Mouse (Mus musculus) CH12.LX (cell line): ENCODE measurements around the gene Msi2. TPM values are rescaled to one million over a fixed set of nuclear protein-coding genes. Genes with fewer than 3 reads are reported as not detected.

Experiments
- DNase-seq: peaks from one replicate; pipeline ENCODE4 v3.0.0-alpha.2; 2013; ENCODE audit errors: extremely low read depth
- H3K27ac ChIP-seq: 2 replicates; pipeline ENCODE4 v1.5.1; 2012; ENCODE audit warnings: low read depth, mild to moderate bottlenecking, control low read depth, moderate library complexity; ENCODE audit not compliant: insufficient read depth
- H3K27me3 ChIP-seq: replicated peaks from 2 replicates; pipeline ENCODE3; 2012; ENCODE audit warnings: inconsistent platforms
- H3K36me3 ChIP-seq, 2 experiments: replicated peaks in 1 of 2; 2 replicates each; pipeline versions ENCODE3 to v1.6.1; 2012; ENCODE audit warnings: inconsistent platforms in 1 of 2, low read length in 1 of 2, mild to moderate bottlenecking in 1 of 2, mixed read lengths in 1 of 2, moderate library complexity in 1 of 2; ENCODE audit not compliant: control insufficient read depth in 1 of 2, insufficient read depth in 1 of 2
- H3K4me1 ChIP-seq, 2 experiments: 2 replicates each; pipeline ENCODE4 v1.6.1; 2012; ENCODE audit warnings: inconsistent platforms in 1 of 2, moderate library complexity in 1 of 2; ENCODE audit not compliant: insufficient read depth in 2 of 2, control insufficient read depth in 1 of 2
- H3K4me2 ChIP-seq: 2 replicates; pipeline ENCODE4 v1.6.1; 2012; ENCODE audit warnings: low read depth, mild to moderate bottlenecking, control low read depth; ENCODE audit not compliant: poor library complexity, insufficient read depth, severe bottlenecking
- H3K4me3 ChIP-seq, 3 experiments: fragments of 150-350 bp in 1 of 3; sonication (generic) in 1 of 3; replicated peaks in 1 of 3; 2 replicates each; pipeline versions ENCODE3 to v1.5.1; 2011 to 2012; ENCODE audit warnings: low read depth in 2 of 3, low read length in 2 of 3, mild to moderate bottlenecking in 2 of 3, moderate library complexity in 2 of 3, control low read depth in 1 of 3, improper control_type of control experiment in 1 of 3, inconsistent platforms in 1 of 3, mixed read lengths in 1 of 3; ENCODE audit not compliant: poor library complexity in 1 of 3
- H3K79me2 ChIP-seq: replicated peaks from 2 replicates; pipeline ENCODE4 v1.6.1; 2012; ENCODE audit warnings: mild to moderate bottlenecking, moderate library complexity; ENCODE audit not compliant: control insufficient read depth, poor library complexity, insufficient read depth, severe bottlenecking; ENCODE audit errors: extremely low read depth
- H3K9ac ChIP-seq: 2 replicates; pipeline ENCODE4 v1.6.1; 2012; ENCODE audit warnings: low read depth, mild to moderate bottlenecking, control low read depth, moderate library complexity; ENCODE audit not compliant: insufficient read depth
- H3K9me3 ChIP-seq: replicated peaks from 2 replicates; pipeline ENCODE3; 2012; ENCODE audit warnings: low read length, inconsistent platforms, mixed read lengths
- BHLHE40 ChIP-seq: IDR thresholded peaks from 2 replicates; pipeline ENCODE4 v1.6.1; 2011; ENCODE audit warnings: mild to moderate bottlenecking, low read depth, low read length, improper control_type of control experiment
- CHD2 ChIP-seq: IDR thresholded peaks from 2 replicates; pipeline ENCODE4 v1.6.1; 2011; ENCODE audit warnings: low read length, improper control_type of control experiment
- CTCF ChIP-seq, 2 experiments: IDR thresholded peaks in 1 of 2; conservative IDR thresholded peaks in 1 of 2; 2 replicates each; pipeline ENCODE4 v1.5.1; 2011 to 2012; ENCODE audit warnings: low read depth in 2 of 2, low read length in 2 of 2, improper control_type of control experiment in 1 of 2, inconsistent platforms in 1 of 2, mild to moderate bottlenecking in 1 of 2, moderate library complexity in 1 of 2
- E2F4 ChIP-seq: IDR thresholded peaks from 2 replicates; pipeline ENCODE4 v1.6.1; 2011; ENCODE audit warnings: low read depth, low read length, improper control_type of control experiment; ENCODE audit not compliant: insufficient replicate concordance
- ELF1 ChIP-seq: IDR thresholded peaks from 2 replicates; pipeline ENCODE4 v1.6.1; 2014; ENCODE audit warnings: low read depth, mild to moderate bottlenecking, inconsistent platforms, low read length, improper control_type of control experiment
- EP300 ChIP-seq: IDR thresholded peaks from 2 replicates; pipeline ENCODE4 v1.6.1; 2011; ENCODE audit warnings: low read length, improper control_type of control experiment
- ETS1 ChIP-seq: conservative IDR thresholded peaks from 2 replicates; pipeline ENCODE4 v1.6.1; 2012; ENCODE audit warnings: low read depth, mild to moderate bottlenecking, inconsistent platforms, low read length, improper control_type of control experiment, moderate library complexity
- HCFC1 ChIP-seq: IDR thresholded peaks from 2 replicates; pipeline ENCODE4 v1.6.1; 2012; ENCODE audit warnings: low read depth, mild to moderate bottlenecking, inconsistent platforms, low read length, improper control_type of control experiment
- JUN ChIP-seq: IDR thresholded peaks from 2 replicates; pipeline ENCODE4 v1.6.1; 2011; ENCODE audit warnings: low read depth, mild to moderate bottlenecking, low read length, improper control_type of control experiment, moderate library complexity; ENCODE audit not compliant: insufficient read depth
- JUND ChIP-seq: conservative IDR thresholded peaks from 2 replicates; pipeline ENCODE4 v1.6.1; 2011; ENCODE audit warnings: low read depth, low read length, improper control_type of control experiment
- MXI1 ChIP-seq: IDR thresholded peaks from 2 replicates; pipeline ENCODE4 v1.6.1; 2011; ENCODE audit warnings: mild to moderate bottlenecking, low read depth, low read length, improper control_type of control experiment
- MYC ChIP-seq: IDR thresholded peaks from 2 replicates; pipeline ENCODE4 v1.6.1; 2011; ENCODE audit warnings: low read depth, mild to moderate bottlenecking, improper control_type of control experiment, low read length
- NELFE ChIP-seq: IDR thresholded peaks from 2 replicates; pipeline ENCODE4 v1.6.1; 2011; ENCODE audit warnings: low read depth, low read length, improper control_type of control experiment
- POLR2A ChIP-seq: IDR thresholded peaks from 2 replicates; pipeline ENCODE4 v1.6.1; 2011; ENCODE audit warnings: low read depth, mild to moderate bottlenecking, improper control_type of control experiment, low read length
- POLR2AphosphoS2 ChIP-seq: IDR thresholded peaks from 2 replicates; pipeline ENCODE4 v1.6.1; 2011; ENCODE audit warnings: low read depth, low read length, improper control_type of control experiment
- RAD21 ChIP-seq: IDR thresholded peaks from 2 replicates; pipeline ENCODE4 v1.6.1; 2011; ENCODE audit warnings: low read depth, mild to moderate bottlenecking, low read length, improper control_type of control experiment, moderate library complexity
- RCOR1 ChIP-seq: conservative IDR thresholded peaks from 2 replicates; pipeline ENCODE4 v1.6.1; 2012; ENCODE audit warnings: low read depth, mild to moderate bottlenecking, inconsistent platforms, low read length, improper control_type of control experiment
- SIN3A ChIP-seq: IDR thresholded peaks from 2 replicates; pipeline ENCODE4 v1.6.1; 2012; ENCODE audit warnings: low read length, improper control_type of control experiment, inconsistent platforms
- SMC3 ChIP-seq: IDR thresholded peaks from 2 replicates; pipeline ENCODE4 v1.6.1; 2011; ENCODE audit warnings: low read depth, low read length, improper control_type of control experiment
- TBP ChIP-seq: conservative IDR thresholded peaks from 2 replicates; pipeline ENCODE4 v1.6.1; 2011; ENCODE audit warnings: low read depth, low read length, improper control_type of control experiment
- TCF12 ChIP-seq: IDR thresholded peaks from 2 replicates; pipeline ENCODE4 v1.6.1; 2014; ENCODE audit warnings: low read depth, mild to moderate bottlenecking, inconsistent platforms, low read length, improper control_type of control experiment
- UBTF ChIP-seq: IDR thresholded peaks from 2 replicates; pipeline ENCODE4 v1.6.1; 2012; ENCODE audit warnings: low read depth, mild to moderate bottlenecking, inconsistent platforms, low read length, improper control_type of control experiment, moderate library complexity
- USF1 ChIP-seq: IDR thresholded peaks from 2 replicates; pipeline ENCODE4 v1.6.1; 2014; ENCODE audit warnings: low read depth, mild to moderate bottlenecking, inconsistent platforms, low read length, improper control_type of control experiment
- USF2 ChIP-seq: conservative IDR thresholded peaks from 2 replicates; pipeline ENCODE4 v1.6.1; 2011; ENCODE audit warnings: low read depth, low read length, improper control_type of control experiment
- ZC3H11A ChIP-seq: IDR thresholded peaks from 2 replicates; pipeline ENCODE4 v1.6.1; 2012; ENCODE audit warnings: low read depth, mild to moderate bottlenecking, inconsistent platforms, low read length, improper control_type of control experiment
- ZKSCAN1 ChIP-seq: IDR thresholded peaks from 2 replicates; pipeline ENCODE4 v1.6.1; 2012; ENCODE audit warnings: low read depth, inconsistent platforms, low read length, improper control_type of control experiment, borderline replicate concordance
- ZMIZ1 ChIP-seq: IDR thresholded peaks from 2 replicates; pipeline ENCODE4 v1.6.1; 2012; ENCODE audit warnings: low read depth, mild to moderate bottlenecking, inconsistent platforms, low read length, improper control_type of control experiment
- ZNF384 ChIP-seq: IDR thresholded peaks from 2 replicates; pipeline ENCODE4 v1.6.1; 2012; ENCODE audit warnings: low read depth, low read length, improper control_type of control experiment, inconsistent platforms
- dilution Hi-C: fragments of 300-500 bp; cut with MboI; formaldehyde crosslinking; loops from 2 replicates; pipeline ENCODE4 v1.14.3; 2020; ENCODE audit warnings: low sequenced_read_pairs; ENCODE audit not compliant: extremely low pct_unique_long_range_greater_than_20kb, extremely low pct_ligation_motif_present
- in situ Hi-C: fragments of 300-500 bp; cut with MboI; formaldehyde crosslinking; loops from 3 replicates; pipeline ENCODE4 v1.14.3; 2019; ENCODE audit warnings: low sequenced_read_pairs, low pct_ligation_motif_present, low pct_unique_long_range_greater_than_20kb, mixed read lengths
- polyA plus RNA-seq: library from polyadenylated mRNA; unstranded; fragments of >175 nt; gene quantifications from 2 replicates; pipeline ENCODE4 v1.2.1, GENCODE M21; 2012; ENCODE audit warnings: low read depth; ENCODE audit not compliant: insufficient read length
- total RNA-seq, 2 experiments: library from RNA; depleted of rRNA; stranded (reverse); fragments of 300-350 nt in 1 of 2; fragments of >200 nt in 1 of 2; gene quantifications; 2 replicates each; pipeline ENCODE4 v1.2.3; 2012 to 2014

Gene Msi2
- total and polyA plus RNA-seq, 3 experiments, result 40.3 to 73.1 (median 52.6) TPM

GRCm38 (mm10) chr11:88512580-88512979 is 205.7 kb downstream of the Msi2 start:
- in situ Hi-C loops, result no loop called here
- H3K27ac ChIP-seq, result no peak overlapping the region
- H3K9ac ChIP-seq, result no peak overlapping the region
- H3K27me3 ChIP-seq, result no peaks in the 10 kb centered on the region
- no peaks in the 10 kb centered on the region for H3K79me2 ChIP-seq
- no peak overlapping the region for H3K4me3 ChIP-seq
- dilution Hi-C loops, result no loop called here
- peak; percentile 68 for DNase-seq
- H3K4me2 ChIP-seq, result no peak overlapping the region
- no peaks in the 10 kb centered on the region for H3K9me3 ChIP-seq
- peaks cover 6 to 64% of the 10 kb centered on the region in 2 experiments for H3K36me3 ChIP-seq
- peaks cover 19 to 86% of the 10 kb centered on the region in 2 experiments for H3K4me1 ChIP-seq
- no peak for TF ChIP-seq ELF1
- peak; percentile 83 for TF ChIP-seq RAD21
- TF ChIP-seq SIN3A, result no peak
- peak; percentile 78 for TF ChIP-seq SMC3
- no peak for TF ChIP-seq JUN
- TF ChIP-seq JUND, result no peak
- no peak for TF ChIP-seq USF2
- TF ChIP-seq RCOR1, result no peak
- TF ChIP-seq CTCF (conservative IDR thresholded peaks at IDR 0.05 in 1 of 2, IDR thresholded peaks at IDR 0.05 in 1 of 2; ENCODE audit: low read depth in 2 of 2, low read length in 2 of 2), result peak in 1 of 2 experiments; percentile 83; a peak in 3 of 4 replicates

DNA sequence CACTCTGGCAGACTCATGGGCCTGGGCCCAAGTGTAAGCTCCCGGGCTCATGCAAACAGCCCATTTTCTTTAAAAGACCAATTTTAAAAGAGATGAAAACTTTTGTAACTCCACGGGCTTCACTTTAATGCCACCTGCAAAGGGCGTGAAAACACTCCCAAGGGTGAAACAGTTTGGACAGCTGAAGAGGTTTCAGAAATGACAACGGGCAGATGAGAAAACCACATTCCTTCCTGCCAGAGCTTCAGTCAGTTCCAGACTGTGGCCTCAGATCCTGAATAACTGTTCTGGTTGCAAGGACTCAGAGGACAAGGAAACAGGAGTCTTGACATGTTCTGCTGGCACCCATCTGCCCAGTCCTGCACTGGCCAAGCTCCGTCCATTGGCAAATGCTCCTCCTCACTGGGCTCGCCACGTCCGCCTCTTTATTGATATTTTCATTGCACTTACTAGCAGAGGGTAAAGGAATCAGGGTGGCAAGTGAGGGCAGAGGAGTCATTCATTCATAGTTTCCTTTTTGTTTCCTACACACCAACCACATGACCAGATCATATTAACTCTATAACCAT is 207.9 kb downstream of the Msi2 start:
- Histone ChIP-seq H3K4me3 (no peak overlapping the region), H3K9ac (no peak overlapping the region), H3K36me3 (peaks cover 6 to 69% of the 10 kb centered on the region in 2 experiments), H3K27me3 (no peaks in the 10 kb centered on the region), H3K9me3 (no peaks in the 10 kb centered on the region), H3K27ac (no peak overlapping the region), H3K4me2 (no peak overlapping the region), H3K79me2 (no peaks in the 10 kb centered on the region), H3K4me1 (peaks cover 7 to 67% of the 10 kb centered on the region in 2 experiments; a peak in 3 of 4 replicates)
- in situ Hi-C loops (no loop called here), dilution Hi-C loops (no loop called here)
- no peak for DNase-seq
- no peak for TF ChIP-seq ZNF384
- TF ChIP-seq NELFE, result no peak
- TF ChIP-seq TBP, result no peak
- TF ChIP-seq ZKSCAN1, result no peak
- no peak for TF ChIP-seq HCFC1
- TF ChIP-seq POLR2AphosphoS2, result no peak
- no peak for TF ChIP-seq ELF1
- TF ChIP-seq SMC3, result no peak
- no peak for TF ChIP-seq ZMIZ1
- no peak for TF ChIP-seq MYC
- TF ChIP-seq POLR2A, result no peak
- no peak for TF ChIP-seq MXI1
- TF ChIP-seq BHLHE40, result no peak
- TF ChIP-seq RAD21, result no peak; the same call in 1 of the 2 replicates
- no peak for TF ChIP-seq USF1
- TF ChIP-seq TCF12, result no peak
- no peak for TF ChIP-seq RCOR1
- no peak for TF ChIP-seq UBTF
- TF ChIP-seq CHD2, result no peak
- TF ChIP-seq ETS1, result peak; percentile 52
- peak; percentile 58 for TF ChIP-seq EP300
- no peak for TF ChIP-seq JUN
- TF ChIP-seq ZC3H11A, result no peak
- 0 out of 2 replicates have a peak, but pooled peaks have one; percentile 41 for TF ChIP-seq SIN3A
- TF ChIP-seq CTCF (conservative IDR thresholded peaks at IDR 0.05 in 1 of 2, IDR thresholded peaks at IDR 0.05 in 1 of 2; ENCODE audit: low read depth in 2 of 2, low read length in 2 of 2), result no peak
- TF ChIP-seq E2F4, result no peak
